Mouse (Mus musculus) cerebellum, adult 18-20 months (tissue): ENCODE data around the gene Tcap.
A peak's percentile ranks its signal among the peaks of the same experiment; 100 is the strongest.

ENCODE experiments used
- DNase-seq, 2 experiments: peaks; one replicate each; pipeline ENCODE4 v3.0.0; 2021

Tcap gene

DNA sequence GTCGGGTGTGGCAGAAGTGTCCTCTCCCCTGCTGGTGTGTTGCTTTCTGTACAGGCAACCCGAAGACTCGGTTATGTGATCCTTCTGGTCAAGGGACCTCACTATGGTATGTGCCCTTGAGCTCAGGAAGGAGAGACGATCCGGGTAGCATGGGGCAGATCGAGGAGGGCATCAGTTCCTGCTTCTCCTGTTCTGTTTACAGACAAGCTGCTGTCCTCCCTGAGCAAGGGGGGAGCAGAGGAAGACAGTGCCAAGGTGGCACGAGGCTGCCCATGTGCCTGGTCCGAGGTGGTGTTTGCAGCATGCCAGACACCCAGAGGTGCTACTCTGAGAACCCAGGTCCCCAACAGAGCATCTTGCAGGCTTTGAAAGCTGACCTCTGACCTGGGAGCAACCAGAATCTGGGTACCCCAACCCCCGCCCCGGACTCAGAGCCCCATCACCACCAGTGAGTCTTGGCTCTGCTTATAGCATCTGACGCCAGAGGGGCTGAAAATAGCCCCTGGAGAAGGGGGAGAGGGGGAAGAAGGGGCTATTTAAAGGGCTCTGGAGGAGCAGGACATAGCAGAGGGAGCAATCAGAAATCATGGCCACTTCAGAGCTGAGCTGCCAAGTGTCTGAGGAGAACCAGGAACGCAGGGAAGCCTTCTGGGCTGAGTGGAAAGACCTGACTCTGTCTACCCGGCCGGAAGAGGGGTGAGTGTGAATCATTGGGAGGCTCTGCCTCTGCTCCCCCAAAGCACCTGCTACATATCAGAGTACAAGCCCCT is at the start of gene Tcap:
Gene Tcap, plus strand, starts transcription at position 551 of the 770 bp plus-strand sequence.
- DNase-seq: peak; percentile 60 to 69

DNA sequence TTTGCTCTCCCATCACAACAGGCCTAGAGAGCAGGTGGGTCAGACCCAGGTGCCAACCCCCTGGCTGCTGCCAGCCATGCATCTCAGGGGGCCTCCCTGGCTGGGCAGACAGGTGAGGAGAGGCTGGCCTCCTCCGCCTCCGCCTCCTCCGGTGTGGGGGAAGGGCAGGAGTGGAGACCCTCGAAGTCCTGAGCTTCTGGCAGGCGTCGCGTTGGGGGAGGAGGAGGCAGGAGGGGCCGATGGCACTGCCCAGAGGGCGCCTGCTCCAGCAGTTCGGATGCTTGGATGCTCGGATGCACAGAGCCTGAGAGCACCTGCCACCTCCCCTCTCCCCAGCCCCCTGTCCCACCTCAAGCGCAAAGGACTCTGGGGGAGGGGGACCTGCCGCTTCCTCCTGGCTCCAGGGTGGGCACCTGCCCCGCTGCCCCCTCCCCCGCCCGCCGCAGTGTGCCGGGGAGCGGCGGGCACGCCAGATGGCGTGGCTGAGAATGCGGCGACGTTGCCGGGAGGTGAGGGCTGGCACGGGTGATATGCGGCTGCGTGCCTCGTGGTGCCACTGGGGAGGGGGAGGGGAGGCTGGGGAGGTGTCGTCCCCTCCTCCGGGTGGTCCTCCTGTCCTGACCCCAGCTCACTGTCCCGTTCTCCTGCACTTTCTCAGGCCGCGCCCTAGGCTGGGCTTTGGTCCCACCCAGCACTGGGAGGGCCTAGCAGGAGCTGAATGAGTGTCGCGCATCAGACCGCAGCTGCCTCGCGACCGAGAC is 49.5 kb upstream of the Tcap start:
- peak; percentile 65 to 81 for DNase-seq

DNA sequence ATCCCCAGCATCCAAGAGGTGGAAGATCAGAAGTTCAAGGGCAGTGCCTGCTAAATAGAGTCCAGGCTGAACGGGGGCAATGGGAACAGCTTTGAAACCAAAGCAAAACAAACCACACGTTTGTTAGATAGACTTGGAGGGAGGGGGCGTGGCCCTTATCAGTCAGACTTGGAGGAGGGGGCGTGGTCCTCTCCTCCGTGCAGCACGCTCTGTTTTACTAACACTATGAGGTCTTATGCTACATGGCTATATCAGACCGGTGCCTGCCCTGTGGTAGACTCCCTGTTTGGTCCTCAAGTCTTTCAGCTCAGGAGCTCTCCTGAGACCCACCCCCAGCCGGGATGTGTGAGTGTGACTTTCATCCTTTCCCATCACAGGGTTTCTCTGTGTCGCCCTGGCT is 48.4 kb upstream of the Tcap start:
- DNase-seq: peak in 1 of 2 experiments; percentile 38

DNA sequence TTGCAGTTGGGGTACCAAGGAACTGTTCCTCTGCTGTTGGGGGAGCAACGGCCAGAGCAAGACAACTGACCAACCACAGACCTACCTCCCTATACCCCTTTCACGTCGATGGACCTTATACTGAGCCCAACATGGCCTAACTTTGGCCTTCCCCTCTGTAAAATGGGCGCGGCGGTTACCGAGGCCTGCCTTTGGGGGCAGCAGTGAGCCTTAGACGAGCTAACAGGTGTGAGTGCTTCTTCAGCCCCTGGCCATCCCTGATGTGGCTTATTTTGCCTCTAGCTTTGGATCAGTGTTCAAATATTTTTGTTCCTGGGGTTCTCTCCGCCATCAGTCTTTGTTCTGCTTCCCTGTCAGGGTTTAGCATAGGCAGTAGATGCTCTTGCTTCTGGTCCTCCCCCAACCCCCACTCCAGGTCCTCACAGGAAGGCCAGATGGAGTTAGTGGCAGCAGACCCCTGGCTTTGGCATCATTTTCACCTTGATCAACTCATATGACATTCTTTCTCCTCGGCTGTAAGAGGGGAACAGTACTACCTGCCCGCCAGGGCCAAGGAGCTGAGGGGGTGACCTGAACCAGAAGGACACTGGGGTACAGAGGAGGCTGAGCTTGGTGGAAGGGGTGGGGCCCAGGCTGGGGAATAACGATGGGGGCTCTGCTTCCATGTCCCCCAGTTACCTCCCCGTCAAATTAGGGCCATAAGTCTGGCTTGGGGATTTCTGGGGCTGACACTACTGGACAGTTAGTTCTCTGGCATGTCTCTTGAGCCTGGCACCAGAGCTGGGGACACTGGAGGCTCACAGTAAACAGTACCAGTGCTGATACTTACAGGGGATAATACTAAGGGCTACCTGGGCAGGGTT is 47.1 kb upstream of the Tcap start:
- DNase-seq: peak; percentile 56 to 69

DNA sequence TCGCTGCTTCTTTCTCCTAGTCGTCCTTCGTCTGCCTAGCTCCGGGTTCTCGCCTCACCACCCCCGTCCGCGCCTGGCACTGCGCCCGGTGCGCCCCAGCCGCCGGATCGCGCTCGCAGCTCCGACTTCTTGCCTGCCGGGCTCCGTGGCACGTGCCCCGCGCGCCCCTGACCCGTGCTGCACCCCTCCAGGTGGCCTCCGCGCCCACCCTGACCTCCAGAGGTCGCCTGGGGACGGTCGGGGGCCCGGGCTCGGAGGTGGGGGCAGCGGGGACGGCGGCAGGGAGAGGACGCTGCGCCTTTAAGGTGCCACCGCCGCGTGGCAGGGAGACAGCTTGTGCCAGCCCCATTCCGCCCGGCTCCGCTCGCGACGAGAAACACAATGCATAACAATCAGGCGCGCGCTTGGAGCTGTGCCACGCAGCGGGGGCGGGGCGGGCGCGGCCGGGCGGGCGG is 45.1 kb upstream of the Tcap start:
- peak; percentile 82 to 89 for DNase-seq

DNA sequence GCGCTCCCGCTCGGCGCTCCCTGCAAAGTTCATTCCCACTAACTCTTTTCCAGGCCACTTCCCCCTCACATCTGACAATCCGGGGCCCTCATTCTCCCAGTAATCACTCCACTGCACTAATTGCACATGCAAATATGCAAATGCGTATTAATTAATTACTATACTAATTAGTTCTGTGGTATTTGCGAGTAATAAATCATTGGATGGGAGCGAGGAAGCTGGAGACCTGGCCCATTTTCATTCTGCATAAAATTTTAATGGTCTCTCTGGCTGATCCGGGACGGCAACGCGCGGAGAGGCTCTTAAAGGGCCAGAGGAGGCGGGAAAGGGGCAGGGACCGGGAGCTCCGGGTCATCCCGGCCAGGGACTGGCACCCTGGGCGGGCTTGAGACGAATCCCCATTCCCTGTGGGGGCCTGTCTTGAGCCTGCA is 44.5 kb upstream of the Tcap start:
- peak; percentile 55 to 65 for DNase-seq

DNA sequence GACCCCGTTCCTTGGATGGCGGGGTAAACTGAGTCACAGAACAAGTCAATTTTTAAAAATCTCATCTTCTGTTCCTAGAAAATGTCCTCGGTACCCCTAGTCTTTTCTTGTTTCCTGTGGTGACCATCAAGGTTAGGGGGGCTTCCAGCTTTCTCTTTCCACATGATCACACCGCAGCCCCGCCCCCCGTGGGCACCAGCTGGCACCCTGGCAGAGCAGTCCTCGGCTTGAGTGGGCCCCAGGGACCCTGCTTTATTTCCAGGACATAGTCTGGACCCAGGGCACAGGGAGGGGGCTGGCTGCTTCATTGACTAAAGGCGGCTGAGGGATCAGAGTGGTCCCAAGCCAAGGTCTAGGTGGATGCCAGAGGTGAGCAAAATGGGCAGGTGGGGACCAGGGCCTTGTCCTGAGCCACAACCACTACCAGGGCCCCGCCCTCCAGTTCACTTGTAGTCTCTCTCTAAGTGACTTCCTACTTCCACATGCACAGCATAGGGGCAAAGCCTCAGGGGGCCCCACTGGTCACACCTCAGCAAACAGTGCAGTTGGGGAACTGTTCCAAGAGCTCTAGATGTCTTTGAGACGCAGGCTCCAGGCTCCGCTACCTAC is 43.8 kb upstream of the Tcap start:
- DNase-seq: no peak

DNA sequence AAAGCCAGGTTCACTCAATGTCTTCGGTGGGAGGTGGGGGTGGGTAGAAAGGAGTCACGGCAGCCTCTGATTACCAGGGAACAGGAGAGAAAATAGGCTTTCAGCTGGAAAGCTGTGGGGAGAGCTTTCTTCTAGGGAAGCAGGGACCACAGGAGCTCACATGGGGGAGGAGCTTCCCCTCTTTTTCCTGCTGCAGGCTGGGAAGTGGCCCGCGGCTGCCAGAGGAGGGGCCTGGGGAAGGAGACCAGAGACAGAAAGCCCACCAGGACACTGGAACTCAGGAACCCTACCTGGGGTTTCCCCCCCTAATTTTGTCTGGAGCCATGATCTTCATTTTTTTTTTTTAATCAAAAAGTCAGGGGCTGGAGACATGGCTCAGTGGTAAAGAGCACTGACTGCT is 43.0 kb upstream of the Tcap start:
- no peak for DNase-seq

DNA sequence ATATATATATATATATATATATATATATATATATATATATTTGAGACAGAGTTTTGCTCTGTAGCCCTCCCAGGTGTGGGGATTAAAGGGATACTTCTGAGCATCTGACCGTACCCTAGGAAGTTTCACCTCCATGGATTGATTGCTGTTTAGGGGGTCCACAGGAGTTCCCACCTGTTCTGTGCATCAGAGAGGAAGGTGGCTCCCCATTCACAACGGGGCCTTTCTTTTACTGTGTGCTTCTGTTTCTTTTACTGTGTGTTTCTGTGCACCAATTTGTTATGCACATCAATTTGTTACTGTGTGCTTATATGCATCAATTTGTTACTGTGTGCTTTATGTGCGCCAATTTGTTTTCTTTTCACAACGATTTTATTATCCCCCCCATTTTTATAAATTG is 42.4 kb upstream of the Tcap start:
- DNase-seq: no peak

DNA sequence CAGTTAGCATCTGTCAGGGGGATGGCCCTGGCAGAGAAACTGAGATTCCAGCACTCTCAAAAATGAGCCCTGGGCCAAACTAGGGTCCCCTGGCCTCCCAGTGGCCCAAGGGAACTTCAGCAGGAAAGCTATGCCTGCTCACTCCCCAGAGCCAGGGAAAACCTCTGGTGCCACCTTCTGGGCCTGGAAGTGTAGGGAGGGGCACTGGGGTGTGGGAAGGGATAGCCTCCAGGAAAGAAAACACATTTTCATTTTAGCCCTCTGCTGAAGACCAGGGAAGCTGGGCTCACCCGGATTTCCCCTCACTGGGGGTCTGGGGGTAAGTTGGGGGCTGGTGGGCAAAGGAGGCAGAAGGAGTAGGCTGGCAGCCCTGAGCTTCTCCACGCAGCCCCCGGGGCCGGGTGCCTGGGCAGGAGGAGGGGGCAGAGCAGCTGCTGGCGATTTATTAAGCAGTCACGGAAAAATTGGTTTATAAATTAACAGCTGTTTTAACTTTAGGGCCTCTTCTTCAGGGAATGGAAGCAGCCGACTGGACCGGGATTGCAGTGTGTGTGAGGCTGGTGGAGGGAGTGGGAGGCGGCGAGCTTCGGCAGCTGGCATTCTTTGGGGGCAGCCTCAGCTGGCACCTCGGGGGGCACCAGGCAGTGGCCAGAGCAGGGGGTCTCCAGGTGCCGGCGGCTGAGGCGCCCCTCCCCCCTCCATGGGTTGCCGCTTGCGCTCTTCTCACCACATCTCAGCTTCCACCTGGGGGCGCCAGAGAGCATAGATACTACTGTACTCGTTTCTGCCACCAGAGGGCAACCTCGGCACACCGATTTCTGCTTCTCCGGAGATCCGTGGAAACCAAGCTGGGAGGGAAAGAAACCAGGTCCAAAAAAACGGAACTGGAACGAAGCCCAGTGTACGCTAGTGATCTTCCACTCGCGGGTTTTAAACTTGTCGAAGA is 41.3 kb upstream of the Tcap start:
- peak; percentile 87 to 99 for DNase-seq

DNA sequence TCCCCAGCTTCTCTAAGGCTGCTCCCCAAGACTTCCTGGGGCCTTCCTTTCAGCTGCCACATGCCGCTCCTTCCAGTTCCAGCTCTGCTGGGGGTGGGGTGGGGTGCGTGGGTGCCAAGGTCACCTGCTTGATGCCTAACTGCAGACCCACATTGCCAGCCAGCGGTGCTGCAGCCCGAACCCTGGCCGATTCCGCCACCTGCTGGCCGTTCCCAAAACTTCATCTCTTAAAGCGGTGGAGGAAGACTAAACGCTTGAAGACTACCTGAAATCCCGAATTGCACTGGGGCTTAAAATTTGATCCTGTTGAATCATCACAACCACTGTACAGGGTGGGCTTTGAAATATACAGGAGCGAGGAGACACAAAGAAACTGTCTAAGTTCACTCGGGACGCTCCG is 38.4 kb upstream of the Tcap start:
- peak; percentile 91 to 93 for DNase-seq

DNA sequence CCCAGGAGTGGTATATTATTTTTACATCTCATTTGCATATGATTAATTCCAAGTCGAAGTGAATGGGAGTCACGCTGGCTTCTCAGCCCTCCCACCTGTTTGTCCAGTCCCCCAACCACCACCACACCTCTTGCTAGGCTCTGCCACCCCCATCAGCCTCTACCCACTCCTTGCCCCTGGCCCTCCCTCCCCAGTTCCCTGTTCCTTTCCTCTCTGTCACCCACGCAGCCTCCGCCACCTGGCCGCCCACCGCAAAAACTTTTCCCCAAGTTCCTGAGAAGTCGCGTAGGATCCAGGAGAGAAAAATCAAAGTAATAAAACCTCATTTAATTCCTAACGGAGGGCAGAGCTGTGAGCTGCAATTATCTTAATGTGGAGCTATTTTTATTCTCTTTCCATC is 37.4 kb upstream of the Tcap start:
- DNase-seq: no peak

DNA sequence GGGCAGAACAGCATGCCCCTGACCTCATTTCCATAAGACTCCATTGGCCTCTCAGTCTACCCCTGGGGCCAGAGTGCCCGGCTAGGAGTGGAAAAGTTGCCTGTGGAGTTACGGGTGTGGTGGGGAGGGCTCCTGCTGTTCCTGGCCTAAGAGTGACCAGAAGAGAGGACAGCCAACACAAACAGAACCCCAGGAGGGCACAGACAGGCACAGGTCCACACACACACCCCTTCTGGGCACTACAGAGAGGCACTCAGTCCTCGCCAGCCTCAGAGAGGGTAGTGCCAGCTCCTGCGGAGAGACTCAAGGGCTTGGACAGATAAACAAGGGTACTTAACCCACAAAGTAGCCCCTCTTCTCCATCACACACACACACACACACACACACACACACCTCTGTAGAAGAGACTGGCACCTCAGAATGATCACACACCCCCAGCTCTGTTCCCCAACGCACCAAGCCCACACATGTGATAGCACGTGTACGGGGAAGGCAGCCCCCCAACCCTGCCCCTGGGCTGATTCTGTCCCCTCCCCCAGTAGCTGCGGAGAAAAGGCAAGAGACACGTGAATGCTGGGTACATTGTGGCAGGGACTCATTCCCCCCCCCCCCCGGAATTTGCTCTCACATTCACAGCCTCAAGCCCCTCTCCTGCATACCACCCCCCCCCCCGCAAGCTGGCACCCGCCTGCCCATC is 36.1 kb upstream of the Tcap start:
- DNase-seq: peak in 1 of 2 experiments; percentile 48

DNA sequence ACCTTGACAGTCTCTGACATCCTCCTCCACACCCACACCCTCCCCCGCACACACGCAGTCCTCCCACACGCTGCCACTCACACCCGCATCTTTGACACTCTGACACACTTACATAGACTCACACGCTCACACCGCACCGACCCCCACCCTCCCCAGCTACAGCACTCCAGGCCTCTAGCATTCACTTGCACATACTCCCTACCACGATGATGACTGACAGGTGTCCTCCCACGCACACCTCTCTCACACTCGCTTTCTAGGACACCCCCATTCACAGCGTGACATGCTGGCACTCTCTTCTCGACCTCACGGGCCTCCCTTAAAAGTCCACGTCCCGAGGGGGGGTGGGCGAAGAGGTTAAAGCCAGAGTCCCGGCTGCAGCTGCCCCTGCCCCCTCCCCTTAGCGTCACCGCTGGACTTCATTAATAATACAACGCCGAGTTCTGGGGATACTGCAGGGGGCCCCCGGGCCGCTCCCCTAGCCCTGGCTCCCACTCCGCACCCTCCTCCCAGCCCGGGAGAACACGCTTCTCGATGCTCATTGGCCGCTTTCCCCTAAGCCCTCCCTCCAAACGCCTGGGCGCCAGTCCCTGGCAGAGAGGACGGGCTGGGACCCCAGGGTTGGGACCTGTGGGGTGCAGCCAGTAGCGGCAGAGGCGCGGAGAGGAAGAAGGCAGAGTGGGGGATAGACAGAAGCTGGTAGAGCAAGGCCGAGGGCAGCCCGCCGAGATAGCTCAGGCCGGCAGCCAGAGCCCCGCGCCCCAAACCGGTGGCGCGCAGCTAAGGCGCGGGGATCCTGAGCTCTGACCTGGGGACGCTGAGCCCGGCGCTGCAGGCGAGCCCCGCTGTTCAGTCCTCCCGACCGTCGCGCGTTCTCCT is 35.3 kb upstream of the Tcap start, which contains the start of gene Ppp1r1b:
Gene Ppp1r1b, plus strand, starts transcription at position 322 of the 879 bp plus-strand sequence.
- peak; percentile 79 to 84 for DNase-seq

DNA sequence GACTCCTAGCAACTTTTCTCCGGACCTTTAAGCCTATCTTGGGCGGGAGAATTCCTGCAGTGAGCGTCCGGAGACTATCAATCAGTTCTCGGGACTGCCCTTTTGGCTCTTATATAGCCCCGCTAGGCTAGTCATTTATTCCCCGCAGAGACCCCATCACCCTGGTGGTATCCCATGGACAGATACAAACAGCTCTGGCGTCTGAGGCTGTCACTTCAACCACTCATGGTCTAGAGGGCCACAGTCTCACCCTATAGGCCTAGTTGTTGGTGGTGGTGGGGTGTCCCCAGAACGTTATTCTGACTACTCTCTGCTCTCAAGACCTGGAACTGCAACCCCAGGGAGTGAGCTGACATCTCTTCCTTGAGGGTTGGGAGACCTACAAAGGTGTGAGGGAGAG is 34.3 kb upstream of the Tcap start:
- DNase-seq: peak in 1 of 2 experiments; percentile 19

DNA sequence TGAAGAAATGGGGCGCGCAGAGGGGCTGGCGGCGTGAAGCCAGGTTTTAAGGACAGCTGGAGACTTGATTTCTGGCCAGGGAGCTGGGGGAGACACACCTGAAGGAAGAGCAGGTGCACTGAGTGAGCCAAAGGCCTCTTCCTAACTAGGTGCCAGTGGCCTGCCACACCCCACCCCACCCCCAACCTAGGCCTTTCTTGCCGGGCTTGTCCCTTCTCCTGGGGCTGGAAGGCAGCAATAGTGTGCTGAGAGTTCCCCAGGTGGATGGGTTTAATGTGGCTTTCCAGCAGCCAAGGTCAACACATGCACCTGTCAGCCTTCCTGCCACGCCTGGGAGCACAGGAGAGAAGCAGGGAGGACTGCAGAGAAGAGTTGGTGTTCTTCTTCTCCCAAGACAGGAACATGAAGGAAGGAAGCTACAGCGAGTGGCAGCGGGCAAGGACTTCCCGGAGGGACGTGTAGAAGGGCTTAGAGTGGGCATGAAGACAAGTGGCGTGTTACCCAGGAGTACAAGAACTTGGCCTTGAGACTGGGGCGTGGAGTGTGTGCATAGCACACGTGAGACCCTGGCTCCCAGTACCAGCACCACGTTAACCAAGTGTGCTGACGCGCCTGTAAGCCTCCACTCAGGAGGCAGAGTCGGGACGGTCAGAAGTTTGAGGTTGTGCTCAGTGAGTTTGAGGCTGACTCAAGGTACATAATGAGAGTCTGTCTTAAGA is 31.2 kb upstream of the Tcap start:
- no peak for DNase-seq

DNA sequence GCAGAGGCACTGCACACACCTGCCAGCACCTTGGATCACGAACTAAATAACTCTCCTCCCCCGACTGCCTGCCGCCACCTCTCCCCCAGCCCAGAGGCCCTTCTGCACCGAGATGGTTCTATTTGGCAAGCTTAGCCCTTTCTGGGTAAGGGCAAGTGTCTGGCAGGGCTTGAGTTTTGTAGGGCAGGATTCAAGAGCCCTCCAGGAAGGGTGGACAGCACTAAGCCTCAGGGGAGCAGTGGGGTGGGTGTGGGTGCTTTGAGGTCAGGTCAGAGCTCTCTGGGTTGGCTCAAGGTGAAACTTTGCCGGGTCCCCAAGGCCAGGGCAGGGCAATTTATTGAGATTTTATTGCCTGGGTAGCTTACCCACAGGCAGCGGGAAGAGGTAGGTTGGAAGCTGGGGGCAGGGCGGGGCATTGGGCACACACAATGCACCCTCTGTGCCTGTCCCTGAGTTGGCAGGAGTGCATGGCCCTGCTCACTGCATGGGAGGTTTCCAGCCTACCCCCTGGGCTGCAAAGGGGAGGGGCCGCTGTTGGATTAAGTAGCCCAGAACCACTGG is 29.9 kb upstream of the Tcap start:
- peak in 1 of 2 experiments; percentile 40 for DNase-seq

DNA sequence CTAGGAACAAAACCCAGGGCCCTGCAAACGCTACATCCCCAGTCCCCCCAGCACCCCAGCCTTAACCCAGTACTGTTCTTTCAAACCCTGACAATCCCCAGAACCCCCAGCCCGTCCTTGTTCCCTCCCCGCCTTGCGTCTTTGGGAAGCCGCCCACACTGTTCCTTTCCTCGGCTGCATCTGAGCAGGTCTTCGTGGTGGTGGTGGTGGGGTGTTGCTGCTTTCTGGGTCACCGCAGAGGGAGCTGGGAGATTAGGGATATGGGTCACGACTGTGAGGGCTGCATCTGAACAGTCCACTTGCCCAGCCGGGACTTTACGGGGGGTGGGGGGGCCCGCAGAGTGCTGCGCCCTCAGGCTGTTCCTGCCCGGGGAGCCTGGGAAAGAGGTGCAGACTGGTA is 29.2 kb upstream of the Tcap start:
- DNase-seq: no peak
